Mouse (Mus musculus) myocyte (in vitro differentiated cells): ENCODE measurements around the gene Fhit.

Experiments used
- CEBPB ChIP-seq: IDR thresholded peaks from 2 replicates; pipeline ENCODE4 v1.6.1; 2011; ENCODE audit warnings: mild to moderate bottlenecking, moderate library complexity; ENCODE audit not compliant: poor library complexity, insufficient read depth, severe bottlenecking
- E2F4 ChIP-seq: IDR thresholded peaks from one replicate; pipeline ENCODE4 v1.6.1; 2011; ENCODE audit warnings: mild to moderate bottlenecking, control low read depth, moderate library complexity; ENCODE audit not compliant: insufficient read depth
- MAX ChIP-seq: IDR thresholded peaks from one replicate; pipeline ENCODE4 v1.6.1; 2011; ENCODE audit warnings: low read depth, mild to moderate bottlenecking, control low read depth
- POLR2A ChIP-seq: IDR thresholded peaks from one replicate; pipeline ENCODE4 v1.6.1; 2011; ENCODE audit warnings: low read depth, mild to moderate bottlenecking, control low read depth, moderate library complexity; ENCODE audit not compliant: insufficient read length
- TCF12 ChIP-seq: IDR thresholded peaks from one replicate; pipeline ENCODE4 v1.6.1; 2011; ENCODE audit warnings: mild to moderate bottlenecking, control low read depth; ENCODE audit not compliant: poor library complexity, insufficient read depth, severe bottlenecking
- TCF3 ChIP-seq: IDR thresholded peaks from one replicate; pipeline ENCODE4 v1.6.1; 2011; ENCODE audit warnings: low read depth, control low read depth; ENCODE audit not compliant: insufficient read length
- USF1 ChIP-seq: IDR thresholded peaks from one replicate; pipeline ENCODE4 v1.6.1; 2011; ENCODE audit warnings: low read depth, mild to moderate bottlenecking, control low read depth, moderate library complexity

DNA sequence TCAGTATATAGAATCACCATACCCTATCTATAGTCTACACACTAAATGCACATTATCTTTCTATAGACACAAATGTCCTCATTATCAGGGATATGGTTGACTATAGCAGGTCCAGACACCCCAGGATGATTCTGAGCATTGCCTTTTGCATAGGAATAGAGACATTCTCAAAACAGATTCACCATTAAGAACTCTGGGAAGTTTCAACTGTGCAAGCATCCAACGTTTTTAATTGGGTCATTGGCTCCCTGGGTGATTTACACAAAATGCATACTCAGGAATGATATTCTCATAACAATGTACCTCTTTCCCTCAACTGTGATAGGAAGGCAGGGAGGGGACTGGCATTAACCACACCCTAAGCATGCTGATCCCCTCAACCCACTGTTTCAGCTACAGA lies 1503.4 kb downstream of the Fhit start:
- no peak for TF ChIP-seq TCF3
- no peak for TF ChIP-seq MAX
- TF ChIP-seq POLR2A: no peak
- no peak for TF ChIP-seq CEBPB
- no peak for TF ChIP-seq TCF12
- TF ChIP-seq E2F4: no peak
- no peak for TF ChIP-seq USF1
